Mouse (Mus musculus) retina, adult 2 months (tissue): ENCODE results near the gene Mettl5.
"Not testable (repeated sequence)": the region's sequence is repeated elsewhere in the genome, so short reads cannot be mapped to it uniquely, and the experiment has no call there.

Experiments
- DNase-seq: peaks from one replicate; pipeline ENCODE4 v3.0.0-alpha.2; 2012; ENCODE audit warnings: low read depth, low spot score

Mettl5 gene

GRCm38 (mm10) chr2:69885451-69886305, at the start of gene Mettl5:
Mettl5 (minus strand) TSS chr2:69885615.
- DNase-seq: peak; percentile 64

DNA sequence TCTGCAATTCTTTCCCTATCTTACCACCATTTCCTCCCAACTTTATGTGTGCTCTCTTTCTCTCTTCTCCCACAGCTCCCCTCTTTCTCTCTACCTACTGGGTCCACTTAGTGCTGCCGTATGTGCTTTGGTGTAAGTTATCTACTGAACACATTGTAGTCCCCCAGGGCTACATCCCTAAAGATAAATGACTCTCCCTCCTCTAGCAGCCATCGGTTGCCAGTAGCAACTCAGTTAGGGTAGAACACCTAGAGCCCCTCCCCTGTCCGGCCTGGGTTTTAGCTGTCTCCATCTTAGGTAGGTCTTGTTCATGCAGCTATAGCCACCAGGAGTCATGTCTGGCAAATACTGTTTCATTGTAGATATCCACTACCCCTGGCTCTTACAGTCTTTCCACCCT, 39.5 kb upstream of the Mettl5 start:
- no peak for DNase-seq

DNA sequence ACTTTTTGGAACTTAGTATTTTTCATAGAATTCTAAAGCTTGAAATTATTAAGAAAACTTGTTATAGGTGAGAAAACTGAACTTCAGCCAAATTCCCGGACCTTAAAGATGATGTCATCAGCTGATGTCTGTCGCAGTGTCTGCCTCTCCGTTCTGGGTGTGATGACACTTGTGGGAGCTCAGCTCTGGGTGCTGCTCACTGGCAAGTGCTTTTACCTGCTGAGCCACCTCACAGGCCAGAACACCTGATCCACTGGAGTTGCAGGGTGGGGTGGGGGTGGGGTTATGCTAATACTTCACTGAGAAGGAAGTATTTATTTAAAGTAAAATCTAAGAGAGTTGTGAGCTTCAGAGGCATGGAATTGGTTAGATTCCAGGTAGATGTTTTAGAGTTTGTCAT, 31.9 kb upstream of the Mettl5 start:
- no peak for DNase-seq

DNA sequence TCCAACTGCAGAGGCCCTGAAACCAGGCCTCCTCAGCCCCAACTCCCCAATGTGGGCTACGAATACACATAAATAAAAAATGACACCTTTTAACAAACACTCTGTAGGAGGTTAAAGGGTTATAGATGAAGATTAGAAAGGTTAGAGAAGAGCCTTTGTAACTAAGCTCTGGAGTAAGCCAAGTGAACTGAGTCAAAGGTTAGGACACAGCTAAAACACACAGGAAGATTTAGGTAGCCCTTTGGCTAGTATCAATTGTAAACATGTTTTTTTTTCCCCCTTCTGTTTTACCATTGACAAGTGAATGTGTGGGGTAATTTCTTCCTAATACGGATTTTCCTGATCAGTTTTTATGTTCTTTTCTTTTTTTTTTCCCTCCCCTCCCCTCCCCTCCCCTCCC, 27.4 kb upstream of the Mettl5 start:
- no peak for DNase-seq

DNA sequence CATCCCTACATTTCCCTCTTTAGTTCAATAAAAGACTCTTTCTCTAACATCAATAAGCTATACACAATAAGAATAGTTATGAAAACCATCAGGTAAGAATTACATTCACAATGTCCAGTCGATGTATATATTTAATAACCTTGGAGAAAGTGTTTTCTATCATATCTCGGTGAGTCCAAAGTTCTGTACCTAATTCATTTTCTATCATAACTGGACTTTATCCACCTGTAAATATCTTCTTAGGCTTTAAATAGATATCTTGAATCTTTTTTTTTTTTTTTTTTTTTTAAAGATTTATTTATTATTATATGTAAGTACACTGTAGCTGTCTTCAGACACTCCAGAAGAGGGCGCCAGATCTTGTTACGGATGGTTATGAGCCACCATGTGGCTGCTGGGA, 22.0 kb upstream of the Mettl5 start:
- not testable (repeated sequence) for DNase-seq

GRCm38 (mm10) chr2:69903541-69903940, 18.1 kb upstream of the Mettl5 start:
- DNase-seq: no peak

DNA sequence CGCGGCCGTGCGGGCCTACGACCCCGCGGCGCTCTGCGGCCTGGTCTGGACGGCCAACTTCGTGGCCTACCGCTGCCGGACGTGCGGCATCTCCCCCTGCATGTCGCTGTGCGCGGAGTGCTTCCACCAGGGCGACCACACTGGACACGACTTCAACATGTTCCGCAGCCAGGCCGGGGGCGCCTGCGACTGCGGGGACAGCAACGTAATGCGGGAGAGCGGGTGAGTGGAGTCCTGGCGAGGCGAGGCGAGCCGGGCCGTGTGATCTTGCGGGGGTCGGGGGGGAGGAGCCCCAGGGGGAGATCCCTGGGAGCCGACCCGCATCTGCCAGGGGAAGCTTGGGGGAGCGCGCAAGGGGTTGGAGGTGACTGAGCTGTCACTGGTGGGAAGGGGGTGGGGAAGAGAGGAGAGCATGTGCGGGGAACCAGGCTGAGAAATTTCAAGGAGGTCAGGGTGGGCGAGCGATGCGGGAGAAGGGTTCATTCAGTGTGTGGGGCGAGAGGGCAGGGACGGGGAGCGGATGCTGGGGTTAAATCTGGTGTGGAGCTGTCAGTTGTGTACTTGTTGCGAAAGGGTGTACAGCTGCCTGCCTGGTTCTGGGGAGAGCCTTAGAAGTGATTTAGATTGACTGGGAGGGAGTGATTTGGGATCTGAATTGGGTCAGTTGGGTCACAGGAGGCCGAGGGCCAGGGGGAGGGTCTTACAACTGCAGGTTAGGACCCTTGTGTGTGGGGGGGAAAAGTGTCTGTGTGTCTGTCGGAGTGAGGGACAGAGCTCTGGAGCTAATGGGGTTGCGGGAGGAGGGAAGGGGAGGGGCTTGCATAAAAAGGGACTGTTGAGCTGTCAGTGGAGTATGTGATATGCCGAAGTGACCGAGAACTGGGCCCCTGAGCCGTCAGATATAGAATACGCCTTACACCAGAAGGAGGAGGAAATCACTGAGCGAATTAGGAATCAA, 12.5 kb upstream of the Mettl5 start:
- DNase-seq: no peak

DNA sequence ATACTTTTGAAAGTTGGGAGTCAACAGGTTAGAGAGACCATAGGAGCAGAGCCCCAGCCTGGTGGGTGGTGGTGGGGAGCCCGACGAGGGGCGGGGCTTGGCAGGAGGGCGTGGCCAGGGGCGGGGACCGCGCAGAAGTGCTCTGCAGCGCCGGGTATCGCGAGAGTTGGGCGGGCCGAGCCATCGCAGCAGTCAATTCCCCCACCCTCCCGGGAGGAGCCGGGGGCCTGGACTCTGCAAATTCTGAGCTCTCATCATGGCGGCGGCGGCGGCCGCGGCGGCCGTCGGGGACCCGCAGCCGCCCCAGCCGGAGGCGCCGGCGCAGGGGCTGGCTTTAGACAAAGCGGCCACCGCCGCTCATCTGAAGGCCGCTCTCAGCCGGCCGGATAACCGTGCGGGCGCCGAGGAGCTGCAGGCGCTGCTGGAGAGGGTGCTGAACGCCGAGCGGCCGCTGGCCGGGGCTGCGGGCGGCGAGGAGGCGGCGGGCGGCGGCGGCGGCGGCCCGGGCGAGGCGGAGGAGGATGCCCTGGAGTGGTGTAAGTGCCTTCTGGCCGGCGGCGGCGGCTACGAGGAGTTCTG, 11.7 kb upstream of the Mettl5 start, which contains the start of gene Ubr3:
TSS of gene Ubr3 (plus strand) at position 208 of the 579 bp plus-strand sequence.
- DNase-seq: peak; percentile 86

- no peak for DNase-seq
Observed at GRCm38 (mm10) chr2:69896224-69896581, 10.8 kb upstream of the Mettl5 start.

- no peak for DNase-seq
Observed at GRCm38 (mm10) chr2:69895502-69896223, 10.2 kb upstream of the Mettl5 start.

GRCm38 (mm10) chr2:69893891-69894290, 8.5 kb upstream of the Mettl5 start:
- DNase-seq: no peak

DNA sequence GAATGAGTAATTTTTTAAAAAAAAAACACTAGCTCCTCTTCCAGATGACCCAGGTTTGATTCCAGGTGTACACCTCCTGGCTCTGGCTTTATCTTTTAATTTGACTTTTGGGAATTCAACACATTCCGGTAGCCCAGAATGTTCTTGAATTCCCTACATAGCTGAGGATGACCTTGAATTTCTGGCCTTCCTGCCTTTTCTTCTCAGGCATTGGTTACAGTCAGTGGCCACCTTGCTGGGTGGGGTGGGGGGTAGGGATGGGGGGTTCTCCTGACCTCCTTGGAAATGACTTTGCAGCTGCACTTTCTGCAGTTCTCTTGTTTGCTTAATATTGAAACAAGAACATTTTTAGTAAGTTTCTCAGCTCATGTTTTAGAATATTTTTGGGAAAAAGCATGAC, 7.7 kb upstream of the Mettl5 start:
- no peak for DNase-seq

DNA sequence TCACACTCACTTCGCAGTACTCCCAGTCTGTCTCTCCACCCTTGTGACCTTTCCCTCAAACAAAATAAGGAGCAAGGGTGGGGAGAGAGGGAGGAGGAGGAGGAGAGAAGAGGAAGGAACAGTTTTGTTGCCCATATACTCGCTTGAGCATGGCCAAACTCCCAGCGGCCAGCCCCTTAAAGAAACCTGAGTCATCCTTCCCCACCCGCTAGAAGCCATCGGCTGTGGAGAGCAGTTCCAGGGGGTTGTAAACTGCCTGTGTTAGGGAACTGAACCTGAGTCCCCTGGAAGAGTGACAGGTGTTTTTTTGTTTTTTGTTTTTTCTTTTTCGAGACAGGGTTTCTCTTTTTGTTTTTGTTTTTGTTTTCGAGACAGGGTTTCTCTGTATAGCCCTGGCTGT, 5.4 kb upstream of the Mettl5 start:
- DNase-seq: no peak

- no peak for DNase-seq
Observed at GRCm38 (mm10) chr2:69888957-69889356, 3.5 kb upstream of the Mettl5 start.

GRCm38 (mm10) chr2:69885050-69885449, 365 bp downstream of the Mettl5 start:
- DNase-seq: no peak

- no peak for DNase-seq
Observed at GRCm38 (mm10) chr2:69884581-69884980, 834 bp downstream of the Mettl5 start.

DNA sequence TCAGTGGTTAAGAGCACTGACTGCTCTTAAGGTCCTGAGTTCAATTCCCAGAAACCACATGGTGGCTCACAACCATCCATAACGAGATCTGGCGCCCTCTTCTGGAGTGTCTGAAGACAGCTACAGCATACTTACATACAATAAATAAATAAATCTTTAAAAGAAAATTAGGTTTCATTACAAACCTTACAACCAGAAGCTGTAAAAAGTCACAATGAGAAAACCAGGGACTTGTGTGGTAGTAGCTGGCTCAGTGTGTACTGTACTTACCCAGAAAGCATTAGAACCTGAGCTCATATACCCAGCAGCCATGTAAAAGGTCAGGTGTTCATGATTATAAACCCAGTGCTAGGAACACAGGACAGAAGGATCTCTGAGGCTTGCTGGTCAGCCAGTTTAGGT, 1.4 kb downstream of the Mettl5 start:
- no peak for DNase-seq

GRCm38 (mm10) chr2:69862117-69862657, 23.2 kb downstream of the Mettl5 start:
- DNase-seq: no peak

DNA sequence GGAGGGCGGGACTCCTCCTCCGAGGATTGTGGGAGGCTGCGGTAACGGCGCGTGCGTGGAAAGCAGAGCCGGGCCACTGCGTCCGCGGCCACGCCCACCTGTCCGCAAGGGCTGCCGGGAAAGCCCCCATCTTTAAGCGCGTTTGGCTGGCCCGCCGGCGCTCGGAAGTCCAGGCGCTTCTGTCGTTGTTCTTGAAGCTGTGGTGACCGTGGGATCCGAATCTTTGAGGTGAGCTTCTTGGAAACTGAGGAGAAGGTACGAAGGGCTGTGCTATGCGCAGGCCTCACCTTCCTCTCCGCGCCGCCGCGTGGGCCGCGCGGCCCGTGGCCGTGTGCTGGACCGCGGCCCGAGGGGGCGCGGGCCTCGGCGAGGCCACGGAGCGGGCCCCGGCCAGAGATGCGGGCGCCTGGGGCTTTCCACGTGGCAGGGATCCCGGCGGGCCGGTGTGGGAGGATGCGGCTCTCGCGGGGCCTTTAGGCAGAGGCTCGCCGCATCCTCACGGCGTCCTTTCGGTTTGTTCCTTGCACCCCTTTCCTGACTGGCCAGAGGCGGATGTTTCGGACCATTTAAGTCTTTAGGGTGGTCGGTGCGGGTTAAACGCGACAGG, 23.8 kb downstream of the Mettl5 start, which contains the start of gene Ssb:
TSS of gene Ssb (plus strand) at position 78 of the 607 bp plus-strand sequence.
- DNase-seq: peak; percentile 81

DNA sequence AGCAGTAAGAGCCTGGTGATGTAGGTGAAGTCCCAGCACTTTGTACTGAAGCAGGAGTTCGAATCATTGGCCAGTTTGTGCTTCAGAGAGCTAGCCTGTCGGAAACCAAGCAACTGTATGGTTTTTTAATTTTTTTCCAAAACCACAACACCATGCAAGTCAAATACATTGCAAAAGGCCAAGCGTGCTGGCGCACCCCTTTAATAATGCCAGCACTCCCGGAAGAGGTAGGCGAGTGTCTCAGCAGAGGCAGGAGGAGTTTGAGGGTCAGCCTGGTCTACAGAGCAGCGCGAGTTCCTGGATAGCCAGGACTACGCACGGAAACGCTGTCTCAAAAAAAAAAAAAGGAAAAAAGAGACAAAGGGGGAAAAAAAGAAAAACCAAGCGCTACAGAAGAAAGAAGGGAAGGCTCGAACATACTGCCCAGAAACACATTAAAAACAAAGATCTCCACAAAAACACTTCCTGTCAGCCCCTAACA, 24.4 kb downstream of the Mettl5 start:
- DNase-seq: no peak
